Mouse (Mus musculus): Measurements from ENCODE around the gene Kdm5b. TPM values are rescaled to one million over a fixed set of nuclear protein-coding genes. Genes with fewer than 3 reads are reported as not detected.

Gene Kdm5b
- total and polyA plus RNA-seq, 3 experiments, result 22.4 to 174 (median 70.7) TPM

- Histone ChIP-seq H3K9me3 (replicated peaks) (no peaks in the 10 kb centered on the region), H3K4me3 (ENCODE audit: low read depth, low read length) (peak overlapping the region; percentile 97), H3K4me1 (ENCODE audit: insufficient read depth, low read depth, low read length) (peaks cover 54% of the 10 kb centered on the region), H3K27me3 (ENCODE audit: insufficient read depth, low read length) (no peaks in the 10 kb centered on the region), H3K36me3 (replicated peaks) (peaks cover 8% of the 10 kb centered on the region)
- ATAC-seq (ENCODE audit: extremely low read depth, insufficient number of reproducible peaks, low FRiP score, poor library complexity, severe bottlenecking) (no peak), DNase-seq (ENCODE audit: low spot score) (peak; percentile 90)
- TF ChIP-seq GATA1 (IDR thresholded peaks at IDR 0.05; ENCODE audit: borderline replicate concordance, low read length), result no peak
- no peak for TF ChIP-seq GATA2 (IDR thresholded peaks at IDR 0.05; ENCODE audit: borderline replicate concordance, low read depth, low read length)
- no peak for TF ChIP-seq CTCF (IDR thresholded peaks at IDR 0.05; ENCODE audit: low read depth, low read length)
- TF ChIP-seq POLR2AphosphoS5 (IDR thresholded peaks at IDR 0.05; ENCODE audit: insufficient replicate concordance, low read depth, low read length), result no peak
Measured at GRCm38 (mm10) chr1:134560801-134561769, 1.1 kb downstream of the Kdm5b start.

- H3K4me1 ChIP-seq (ENCODE audit: insufficient read depth, low read depth, low read length), result peaks cover 49% of the 10 kb centered on the region
- no peaks in the 10 kb centered on the region for H3K9me3 ChIP-seq (replicated peaks)
- ATAC-seq (ENCODE audit: extremely low read depth, insufficient number of reproducible peaks, low FRiP score, poor library complexity, severe bottlenecking), result no peak
- peak overlapping the region; percentile 97 for H3K4me3 ChIP-seq (ENCODE audit: low read depth, low read length)
- no peaks in the 10 kb centered on the region for H3K27me3 ChIP-seq (ENCODE audit: insufficient read depth, low read length)
- no peak for DNase-seq (ENCODE audit: low spot score)
- no peak for TF ChIP-seq GATA2 (IDR thresholded peaks at IDR 0.05; ENCODE audit: borderline replicate concordance, low read depth, low read length)
- no peak for TF ChIP-seq TAL1 (conservative IDR thresholded peaks at IDR 0.05; ENCODE audit: low read depth, low read length)
- no peak for TF ChIP-seq GATA1 (IDR thresholded peaks at IDR 0.05; ENCODE audit: borderline replicate concordance, low read length)
- no peak for TF ChIP-seq POLR2AphosphoS5 (IDR thresholded peaks at IDR 0.05; ENCODE audit: insufficient replicate concordance, low read depth, low read length)
- TF ChIP-seq CTCF (IDR thresholded peaks at IDR 0.05; ENCODE audit: low read depth, low read length), result no peak
- peaks cover 8% of the 10 kb centered on the region for H3K36me3 ChIP-seq (replicated peaks)
Measured at GRCm38 (mm10) chr1:134561770-134562143, 1.8 kb downstream of the Kdm5b start.

- no peak for TF ChIP-seq GATA2 (IDR thresholded peaks at IDR 0.05; ENCODE audit: borderline replicate concordance, low read depth, low read length)
- no peak for TF ChIP-seq GATA1 (IDR thresholded peaks at IDR 0.05; ENCODE audit: borderline replicate concordance, low read length)
- TF ChIP-seq CTCF (IDR thresholded peaks at IDR 0.05; ENCODE audit: low read depth, low read length), result no peak
- TF ChIP-seq POLR2AphosphoS5 (IDR thresholded peaks at IDR 0.05; ENCODE audit: insufficient replicate concordance, low read depth, low read length), result no peak
- TF ChIP-seq TAL1 (conservative IDR thresholded peaks at IDR 0.05; ENCODE audit: low read depth, low read length), result no peak
- no peak for DNase-seq (ENCODE audit: low spot score)
- Histone ChIP-seq H3K9me3 (replicated peaks) (no peaks in the 10 kb centered on the region), H3K4me1 (ENCODE audit: insufficient read depth, low read depth, low read length) (peaks cover 44% of the 10 kb centered on the region), H3K27me3 (ENCODE audit: insufficient read depth, low read length) (no peaks in the 10 kb centered on the region), H3K4me3 (ENCODE audit: low read depth, low read length) (no peak overlapping the region; the same call in 1 of the 2 replicates), H3K36me3 (replicated peaks) (peaks cover 11% of the 10 kb centered on the region)
- no peak for ATAC-seq (ENCODE audit: extremely low read depth, insufficient number of reproducible peaks, low FRiP score, poor library complexity, severe bottlenecking)
Measured at GRCm38 (mm10) chr1:134562457-134562856, 2.5 kb downstream of the Kdm5b start.

- no peak for TF ChIP-seq CTCF (IDR thresholded peaks at IDR 0.05; ENCODE audit: low read depth, low read length)
- no peak for TF ChIP-seq TAL1 (conservative IDR thresholded peaks at IDR 0.05; ENCODE audit: low read depth, low read length)
- no peak for TF ChIP-seq GATA1 (IDR thresholded peaks at IDR 0.05; ENCODE audit: borderline replicate concordance, low read length)
- no peak for TF ChIP-seq POLR2AphosphoS5 (IDR thresholded peaks at IDR 0.05; ENCODE audit: insufficient replicate concordance, low read depth, low read length)
- no peak for TF ChIP-seq GATA2 (IDR thresholded peaks at IDR 0.05; ENCODE audit: borderline replicate concordance, low read depth, low read length)
- no peak overlapping the region for H3K4me3 ChIP-seq (ENCODE audit: low read depth, low read length)
- H3K27me3 ChIP-seq (ENCODE audit: insufficient read depth, low read length), result no peaks in the 10 kb centered on the region
- H3K9me3 ChIP-seq (replicated peaks), result no peaks in the 10 kb centered on the region
- H3K4me1 ChIP-seq (ENCODE audit: insufficient read depth, low read depth, low read length), result peaks cover 47% of the 10 kb centered on the region
- H3K36me3 ChIP-seq (replicated peaks), result peaks cover 12% of the 10 kb centered on the region
- ATAC-seq (ENCODE audit: extremely low read depth, insufficient number of reproducible peaks, low FRiP score, poor library complexity, severe bottlenecking), result no peak
- no peak for DNase-seq (ENCODE audit: low spot score)
Measured at GRCm38 (mm10) chr1:134563726-134564125, 3.8 kb downstream of the Kdm5b start.

DNA sequence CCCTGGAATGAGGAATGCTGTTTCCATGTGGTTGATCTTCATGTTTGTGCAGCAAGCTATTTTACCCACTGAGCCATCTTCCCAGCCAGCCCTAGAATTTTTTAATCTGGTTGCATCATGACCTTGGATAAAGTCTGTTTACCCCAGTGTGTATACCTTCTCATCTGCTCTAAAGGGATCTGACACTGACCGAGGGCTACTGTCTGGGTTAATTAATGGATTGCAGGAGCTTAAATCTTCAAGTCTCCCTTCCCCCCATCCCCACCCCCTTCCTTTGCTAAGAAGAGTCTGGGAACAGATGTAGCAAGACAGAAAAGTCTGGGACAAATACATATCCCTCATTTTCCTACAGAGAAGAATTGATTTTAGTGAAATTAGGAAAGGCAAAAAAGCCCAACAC is 7.5 kb downstream of the Kdm5b start:
- ATAC-seq (ENCODE audit: extremely low read depth, insufficient number of reproducible peaks, low FRiP score, poor library complexity, severe bottlenecking), result no peak
- Histone ChIP-seq H3K9me3 (replicated peaks) (no peaks in the 10 kb centered on the region), H3K4me1 (ENCODE audit: insufficient read depth, low read depth, low read length) (peaks cover 28% of the 10 kb centered on the region), H3K4me3 (ENCODE audit: low read depth, low read length) (no peak overlapping the region), H3K27me3 (ENCODE audit: insufficient read depth, low read length) (no peaks in the 10 kb centered on the region), H3K36me3 (replicated peaks) (peaks cover 15% of the 10 kb centered on the region)
- TF ChIP-seq GATA2 (IDR thresholded peaks at IDR 0.05; ENCODE audit: borderline replicate concordance, low read depth, low read length), result no peak
- no peak for TF ChIP-seq CTCF (IDR thresholded peaks at IDR 0.05; ENCODE audit: low read depth, low read length)
- no peak for TF ChIP-seq POLR2AphosphoS5 (IDR thresholded peaks at IDR 0.05; ENCODE audit: insufficient replicate concordance, low read depth, low read length)
- no peak for TF ChIP-seq TAL1 (conservative IDR thresholded peaks at IDR 0.05; ENCODE audit: low read depth, low read length)
- no peak for TF ChIP-seq GATA1 (IDR thresholded peaks at IDR 0.05; ENCODE audit: borderline replicate concordance, low read length)
- no peak for DNase-seq (ENCODE audit: low spot score)

DNA sequence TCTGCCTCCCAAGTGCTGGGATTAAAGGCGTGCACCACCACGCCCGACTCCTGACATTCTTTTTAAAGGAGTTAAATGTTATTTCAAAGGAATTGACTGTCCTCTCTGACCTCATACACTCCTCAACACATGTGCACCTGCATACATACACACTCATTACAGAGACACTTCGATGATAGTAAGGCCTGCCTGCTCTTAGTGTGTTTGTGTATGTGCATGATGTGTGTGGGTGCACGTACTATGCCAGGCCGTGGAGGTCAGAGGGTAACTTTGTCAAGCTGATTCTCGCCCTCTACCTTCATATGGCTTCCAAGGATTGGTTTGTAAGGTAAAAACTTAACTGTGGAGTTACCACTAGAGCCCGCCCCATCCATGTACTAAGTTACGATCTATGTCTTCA is 10.2 kb downstream of the Kdm5b start:
- peaks cover 28% of the 10 kb centered on the region for H3K4me1 ChIP-seq (ENCODE audit: insufficient read depth, low read depth, low read length)

More for the DNA sequence above, 10.2 kb downstream of the Kdm5b start:
- Histone ChIP-seq H3K27me3 (ENCODE audit: insufficient read depth, low read length) (no peaks in the 10 kb centered on the region), H3K4me3 (ENCODE audit: low read depth, low read length) (no peak overlapping the region), H3K9me3 (replicated peaks) (no peaks in the 10 kb centered on the region), H3K36me3 (replicated peaks) (peaks cover 12% of the 10 kb centered on the region)
- TF ChIP-seq GATA2 (IDR thresholded peaks at IDR 0.05; ENCODE audit: borderline replicate concordance, low read depth, low read length), result no peak
- no peak for TF ChIP-seq TAL1 (conservative IDR thresholded peaks at IDR 0.05; ENCODE audit: low read depth, low read length)
- no peak for TF ChIP-seq CTCF (IDR thresholded peaks at IDR 0.05; ENCODE audit: low read depth, low read length)
- TF ChIP-seq POLR2AphosphoS5 (IDR thresholded peaks at IDR 0.05; ENCODE audit: insufficient replicate concordance, low read depth, low read length), result no peak
- DNase-seq (ENCODE audit: low spot score), result no peak
- no peak for ATAC-seq (ENCODE audit: extremely low read depth, insufficient number of reproducible peaks, low FRiP score, poor library complexity, severe bottlenecking)

Data from G1E (cell line).